Mouse (Mus musculus) kidney, postnatal 0 days (tissue): ENCODE measurements around the gene Rad51c. TPM values are rescaled to one million over a fixed set of nuclear protein-coding genes. Genes with fewer than 3 reads are reported as not detected.

Experiments used
- ATAC-seq: fragments of 200-750 bp; cut with Nextera tagmentation; replicated peaks from 2 replicates; pipeline ENCODE4 v1.8.0; 2017; ENCODE audit warnings: low read depth, moderate number of reproducible peaks, moderate TSS enrichment, moderate library complexity; ENCODE audit not compliant: low FRiP score
- DNase-seq: peaks from one replicate; pipeline ENCODE4 v3.0.0-alpha.2; 2016; ENCODE audit warnings: low spot score
- H3K27ac ChIP-seq: fragments of 300-500 bp; sonication (generic); 2 replicates; pipeline ENCODE4 v1.5.1; 2014; ENCODE audit warnings: mild to moderate bottlenecking
- H3K27me3 ChIP-seq: fragments of 300-500 bp; sonication (generic); 2 replicates; pipeline ENCODE4 v1.6.1; 2014; ENCODE audit warnings: low read length, mixed read lengths; ENCODE audit not compliant: insufficient read depth
- H3K36me3 ChIP-seq: fragments of 300-500 bp; sonication (generic); 2 replicates; pipeline ENCODE4 v1.6.1; 2014; ENCODE audit warnings: low read length, mixed read lengths; ENCODE audit not compliant: insufficient read depth
- H3K4me1 ChIP-seq: fragments of 300-500 bp; sonication (generic); replicated peaks from 2 replicates; pipeline ENCODE4 v1.6.1; 2014; ENCODE audit warnings: antibody characterized with exemption, low read length, mixed read lengths; ENCODE audit not compliant: insufficient read depth
- H3K4me2 ChIP-seq: fragments of 300-500 bp; sonication (generic); 2 replicates; pipeline ENCODE4 v1.6.1; 2014; ENCODE audit warnings: mild to moderate bottlenecking, low read length, moderate library complexity, mixed read lengths
- H3K4me3 ChIP-seq: fragments of 300-500 bp; sonication (generic); replicated peaks from 2 replicates; pipeline ENCODE4 v1.5.1; 2014; ENCODE audit warnings: low read depth, low read length
- H3K9ac ChIP-seq: fragments of 300-500 bp; sonication (generic); 2 replicates; pipeline ENCODE4 v1.6.1; 2014; ENCODE audit warnings: low read depth, low read length
- H3K9me3 ChIP-seq: fragments of 300-500 bp; sonication (generic); replicated peaks from 2 replicates; pipeline ENCODE4 v1.6.1; 2016; ENCODE audit warnings: low read length, inconsistent platforms, mixed read lengths
- CTCF ChIP-seq: IDR thresholded peaks from 2 replicates; pipeline ENCODE4 v1.5.1; 2016; ENCODE audit warnings: antibody characterized with exemption, low read depth, mild to moderate bottlenecking, moderate library complexity
- WGBS: fragments of 180-500 bp; shearing (Covaris S2); extraction: QIAGEN DNeasy Blood & Tissue Kit; methylation state at CpG from one replicate; pipeline ENCODE4 v1.1.7; 2014; 5-methylcytosine and 5-hydroxymethylcytosine counted together
- polyA plus RNA-seq: library from polyadenylated mRNA; unstranded; fragments of >200 nt; fragmentation: Nextera tagmentation; extraction: Ambion mirVana; gene quantifications from 2 replicates; pipeline ENCODE4 v1.2.1, GENCODE M21; 2015

Rad51c gene
- polyA plus RNA-seq, 1 experiment from 2014 or later, result 3.5 TPM

DNA sequence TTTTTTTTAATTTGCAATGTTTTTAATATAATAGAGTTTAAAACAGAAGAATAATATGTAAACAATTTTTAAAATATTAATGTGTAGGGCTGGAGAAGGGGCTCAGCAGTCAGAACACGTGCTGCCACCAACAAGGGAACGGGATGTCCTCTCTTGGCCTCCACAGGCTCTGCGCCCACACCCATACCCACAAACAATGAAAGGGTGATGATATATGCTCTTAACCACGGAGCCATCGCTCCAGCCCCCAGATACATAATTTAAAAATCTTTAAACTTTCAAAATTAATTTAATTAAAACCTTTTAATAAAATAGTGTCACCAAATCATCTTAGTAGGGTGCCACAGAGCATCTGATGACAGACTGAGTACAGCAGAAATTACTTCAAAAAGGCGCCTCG lies 37.7 kb downstream of the Rad51c start:
- no peak for TF ChIP-seq CTCF
- Histone ChIP-seq H3K9ac (no peak overlapping the region), H3K9me3 (no peaks in the 10 kb centered on the region), H3K4me3 (no peak overlapping the region), H3K36me3 (no peaks in the 10 kb centered on the region), H3K4me2 (no peak overlapping the region), H3K27me3 (no peaks in the 10 kb centered on the region), H3K27ac (no peak overlapping the region), H3K4me1 (no peaks in the 10 kb centered on the region)
- no peak for ATAC-seq
- 83% methylated on average over 7 of the region's 7 CpGs for WGBS
- no peak for DNase-seq

DNA sequence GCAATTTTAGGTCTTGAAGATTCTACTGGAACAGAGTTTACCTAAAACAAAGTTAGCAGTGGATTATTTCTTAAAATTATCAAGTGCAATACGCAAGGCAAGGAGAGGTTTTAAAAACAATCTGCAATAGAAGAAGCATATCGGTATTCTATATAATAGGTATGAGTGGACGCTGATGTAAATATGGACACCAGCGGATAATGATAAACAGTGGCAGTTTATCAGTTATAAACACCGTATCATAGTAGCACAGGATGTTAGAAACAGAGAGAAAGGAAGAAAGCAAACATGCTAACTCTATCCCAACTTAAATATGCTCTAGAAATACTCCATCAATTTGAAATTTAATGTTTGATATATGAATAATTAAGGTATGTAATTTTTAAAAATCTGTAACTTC lies 39.6 kb downstream of the Rad51c start:
- no peak overlapping the region for H3K27ac ChIP-seq
- H3K4me3 ChIP-seq, result no peak overlapping the region
- H3K4me1 ChIP-seq, result no peaks in the 10 kb centered on the region
- DNase-seq (no peak), ATAC-seq (no peak)
- no peaks in the 10 kb centered on the region for H3K36me3 ChIP-seq
- TF ChIP-seq CTCF, result no peak
- 0 out of 2 replicates have a peak, but pooled peaks cover 3% of the 10 kb centered on the region for H3K27me3 ChIP-seq
- H3K9ac ChIP-seq, result no peak overlapping the region
- no peak overlapping the region for H3K4me2 ChIP-seq
- no peaks in the 10 kb centered on the region for H3K9me3 ChIP-seq
- WGBS, result 92% methylated on average over 5 of the region's 5 CpGs

DNA sequence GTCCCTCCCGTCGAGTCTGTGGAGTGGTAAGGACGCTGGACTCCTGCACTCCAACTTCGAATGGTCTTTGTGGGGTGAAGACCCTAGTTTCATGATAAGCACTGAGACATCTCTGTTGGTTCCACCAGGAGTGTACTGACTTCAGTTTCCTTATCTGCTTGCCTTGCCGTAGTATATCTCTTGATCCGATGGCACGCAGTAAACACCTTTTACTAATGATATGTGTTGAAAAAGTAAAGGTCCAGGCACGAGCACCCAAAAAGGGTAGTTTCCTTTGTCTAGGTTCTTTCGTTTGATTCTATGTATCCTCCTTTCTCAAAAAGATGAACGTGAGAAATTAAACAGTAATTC lies 45.5 kb downstream of the Rad51c start:
- 13% methylated on average over 10 of the region's 10 CpGs for WGBS
- H3K9me3 ChIP-seq, result no peaks in the 10 kb centered on the region

DNA sequence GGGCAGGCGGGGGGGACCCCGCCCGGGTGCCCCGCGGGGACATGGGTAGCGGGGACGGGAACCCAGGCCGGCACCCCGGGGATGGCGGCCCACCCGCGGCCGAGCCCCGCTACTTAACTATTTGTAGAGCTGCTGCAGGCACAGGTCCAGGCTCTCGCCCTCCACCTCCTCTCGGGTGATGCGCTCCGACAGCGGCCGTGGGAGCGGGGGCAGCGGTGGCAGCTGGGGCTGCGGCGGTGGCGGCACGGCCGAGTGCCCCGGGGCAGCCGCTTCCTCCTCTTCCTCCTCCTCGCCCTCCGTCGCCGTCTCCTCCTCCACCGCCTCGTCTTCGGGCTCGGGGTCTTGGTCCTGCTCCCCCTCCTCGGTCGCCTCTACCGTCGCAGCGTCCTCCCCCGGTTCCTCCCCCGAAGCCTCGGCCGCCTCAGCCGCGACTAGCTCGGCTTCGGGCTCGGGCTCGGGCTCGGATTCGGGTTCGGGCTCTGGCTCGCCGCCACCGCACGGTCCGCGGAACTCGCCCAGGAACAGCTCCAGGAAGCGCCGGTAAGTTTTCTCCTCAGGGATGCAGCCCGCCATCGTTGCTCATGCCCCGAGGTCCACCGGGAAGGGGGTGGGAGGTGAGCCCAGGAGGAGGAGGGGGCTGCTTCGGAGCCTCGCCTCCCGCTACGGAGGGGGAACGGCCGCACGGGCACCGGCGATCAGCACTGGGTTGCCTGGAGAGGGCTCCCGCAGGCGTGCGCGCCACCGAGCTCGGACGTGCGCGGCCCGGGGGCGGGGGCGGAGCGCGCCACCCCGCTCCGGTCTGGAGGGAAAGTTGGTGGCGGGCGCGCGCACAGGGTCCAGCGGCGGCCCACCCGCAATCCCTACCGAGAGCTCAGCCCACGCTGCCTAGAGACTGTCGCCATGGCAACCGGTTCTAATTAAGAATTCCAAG lies 46.2 kb downstream of the Rad51c start, which contains the start of gene Ppm1e:
Gene Ppm1e, minus strand, starts transcription at position 693 of the 931 bp plus-strand sequence.
- under 1% methylated on average over 94 of the region's 104 CpGs for WGBS
- peak within 1 kb of the TSS; percentile 90 for H3K4me2 ChIP-seq
- 0 out of 2 replicates have a peak, but pooled peaks cover 6% of the 10 kb centered on the region for H3K27me3 ChIP-seq
- no peak within 1 kb of the TSS for H3K27ac ChIP-seq
- H3K36me3 ChIP-seq, result no peaks in the 10 kb centered on the region
- H3K4me3 ChIP-seq, result peak within 1 kb of the TSS; percentile 70
- peaks cover 4% of the 10 kb centered on the region; the same call in 1 of the 2 replicates for H3K4me1 ChIP-seq
- peak within 1 kb of the TSS; percentile 51 for H3K9ac ChIP-seq
- ATAC-seq (peak; percentile 89), DNase-seq (peak; percentile 84)
- H3K9me3 ChIP-seq, result no peaks in the 10 kb centered on the region
- no peak for TF ChIP-seq CTCF

More for the DNA sequence above, 45.5 kb downstream of the Rad51c start:
- no peak overlapping the region for H3K27ac ChIP-seq
- H3K27me3 ChIP-seq, result 0 out of 2 replicates have a peak, but pooled peaks cover 6% of the 10 kb centered on the region
- H3K4me1 ChIP-seq, result peaks cover 4% of the 10 kb centered on the region; the same call in 1 of the 2 replicates
- H3K4me3 ChIP-seq, result peak overlapping the region; percentile 70
- H3K36me3 ChIP-seq, result no peaks in the 10 kb centered on the region
- no peak for ATAC-seq
- peak overlapping the region; percentile 51; the same call in 1 of the 2 replicates for H3K9ac ChIP-seq
- no peak for TF ChIP-seq CTCF
- H3K4me2 ChIP-seq, result peak overlapping the region; percentile 90
- DNase-seq, result no peak

DNA sequence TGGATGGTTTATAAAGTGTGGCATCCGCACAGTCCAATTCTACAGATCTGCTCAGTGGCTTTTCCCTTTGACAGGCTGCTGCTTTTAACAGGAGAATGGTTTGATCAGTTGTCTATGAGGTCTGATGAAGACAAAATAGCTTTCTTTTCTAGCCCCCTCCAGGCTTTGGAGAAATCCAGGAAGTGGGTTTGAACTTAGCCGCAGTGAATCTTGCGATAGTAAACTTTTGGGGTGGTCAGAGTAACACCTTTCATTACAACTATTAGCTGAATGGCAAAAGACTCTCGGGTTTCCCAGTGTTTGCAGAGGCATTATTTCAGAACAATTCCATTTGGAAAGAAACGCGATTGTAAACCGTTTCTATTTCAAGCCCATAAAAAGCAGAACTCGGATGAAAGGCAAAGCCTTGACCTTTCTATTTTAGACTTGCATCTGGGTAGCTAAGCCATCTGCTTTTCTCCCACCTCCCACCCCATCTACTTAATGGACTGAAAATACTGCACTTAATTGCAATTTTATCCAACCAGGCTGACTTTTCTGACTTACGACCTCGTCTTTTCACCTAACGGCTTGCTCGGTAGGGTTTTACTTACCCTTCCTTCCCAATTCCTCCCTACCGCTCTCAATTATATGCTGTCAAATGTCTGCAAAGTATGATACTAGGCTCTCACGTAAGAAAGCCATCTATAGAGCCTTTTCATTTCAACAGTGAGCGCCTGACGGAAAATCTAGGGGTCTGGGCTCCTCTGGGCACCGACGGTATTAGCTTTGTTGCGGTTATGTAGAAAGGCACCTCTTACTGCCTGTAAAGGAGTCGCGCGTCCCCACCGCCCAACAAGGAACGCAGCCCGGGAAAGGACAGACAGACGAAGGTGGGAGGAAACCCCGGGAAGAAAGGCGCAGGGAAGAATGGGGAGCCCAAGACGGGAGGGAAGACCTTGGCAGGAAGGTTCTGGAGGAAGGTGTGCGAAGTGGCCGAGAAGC lies 47.1 kb downstream of the Rad51c start:
- 4% methylated on average over 31 of the region's 31 CpGs for WGBS

More for the DNA sequence above, 47.1 kb downstream of the Rad51c start:
- Histone ChIP-seq H3K27me3 (0 out of 2 replicates have a peak, but pooled peaks cover 6% of the 10 kb centered on the region), H3K4me2 (peak overlapping the region; percentile 90), H3K4me3 (peak overlapping the region; percentile 70), H3K9me3 (no peaks in the 10 kb centered on the region), H3K36me3 (no peaks in the 10 kb centered on the region), H3K9ac (peak overlapping the region; percentile 51), H3K4me1 (peaks cover 4% of the 10 kb centered on the region; the same call in 1 of the 2 replicates), H3K27ac (no peak overlapping the region)
- TF ChIP-seq CTCF, result no peak
- no peak for ATAC-seq
- DNase-seq, result peak; percentile 54
